In the genomic region with DNA sequence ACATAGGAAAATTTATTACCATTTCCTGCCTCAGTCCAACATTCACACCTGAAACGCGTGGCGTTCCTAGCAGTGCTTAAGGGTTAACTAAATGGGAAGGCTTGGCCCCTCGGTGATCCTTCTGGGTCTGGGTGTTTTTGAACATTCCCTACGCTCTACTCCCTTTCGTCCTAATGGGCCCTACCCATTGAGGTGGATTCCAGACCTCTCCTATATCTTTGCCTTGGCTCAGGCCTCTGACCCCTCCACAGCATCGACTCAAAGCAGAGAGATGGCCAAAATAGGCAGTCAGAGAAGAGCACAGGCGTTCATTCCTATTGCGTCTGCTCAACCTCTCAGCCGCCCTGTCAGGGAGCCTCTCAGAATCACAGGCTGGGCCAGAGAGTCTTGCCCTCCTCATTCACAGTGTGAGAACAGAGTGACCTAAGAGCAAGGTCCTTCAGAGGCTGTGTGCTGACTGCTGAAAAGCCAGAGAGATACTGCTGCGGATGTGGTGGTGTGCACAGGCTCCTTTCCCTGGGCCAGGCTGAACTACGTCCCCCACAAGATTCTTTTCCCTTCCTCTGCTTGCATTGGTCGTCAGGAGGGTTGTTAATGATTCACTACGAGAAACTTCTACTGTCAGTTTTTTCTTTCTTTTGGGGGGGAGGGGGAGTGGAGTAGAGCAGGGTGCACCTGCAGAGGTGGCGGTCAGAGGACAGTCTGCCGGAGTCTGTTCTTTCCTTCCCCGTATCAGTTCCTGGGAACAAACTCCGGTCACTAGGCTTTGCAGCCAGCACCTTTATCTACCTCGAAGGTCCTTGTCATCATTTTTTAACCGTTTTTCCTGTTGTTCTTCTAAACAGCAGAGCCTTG, we compare ENCODE assay signal across 10 mouse cellular contexts. TPM values are rescaled to one million over a fixed set of nuclear protein-coding genes. Genes with fewer than 3 reads are reported as not detected.
DNase-seq lines count a peak whose midpoint lies in the region; ATAC-seq and TF ChIP-seq lines count a peak whose summit lies in the region.
"Had no signal": no experiment of that assay in that cellular context is flagged by ENCODE, and none has a peak within 500 bp of the region (broad histone marks: within the 10 kb centered on the region; RNA-seq: fewer than 3 reads in every experiment).

No protein-coding gene starts in this region.

- H3K4me2 ChIP-seq in intestine, embryonic 16.5 days (ENCODE audit: low read depth, low read length): peak overlapping the region; percentile 17
- no peak overlapping the region for H3K4me2 ChIP-seq in liver, embryonic 14.5 days (ENCODE audit: low read depth)
- H3K4me2 ChIP-seq: neural tube, embryonic 15.5 days had no signal

- 36% methylated on average over 20 of the region's 20 CpGs for WGBS in intestine, embryonic 16.5 days
- WGBS in liver, embryonic 14.5 days (ENCODE audit: insufficient replicate concordance): 55% methylated on average over 20 of the region's 20 CpGs

- no peak for TF ChIP-seq EP300 in liver, embryonic 14.5 days (IDR thresholded peaks at IDR 0.05; ENCODE audit: low read depth)

- H3K36me3 ChIP-seq in intestine, embryonic 16.5 days (ENCODE audit: control insufficient read depth, insufficient read depth, low read length): no peaks in the 10 kb centered on the region
- H3K36me3 ChIP-seq in liver, embryonic 14.5 days (replicated peaks; ENCODE audit: control insufficient read depth, insufficient read depth, low read depth): no peaks in the 10 kb centered on the region
- H3K36me3 ChIP-seq: neural tube, embryonic 15.5 days had no signal

- peak; percentile 47 for DNase-seq in urinary bladder, postnatal 14 days (ENCODE audit: low spot score)
- DNase-seq in urinary bladder, adult 2 months (ENCODE audit: low spot score): no peak
- DNase-seq in liver, embryonic 14.5 days (ENCODE audit: low read depth in 3 of 3, low spot score in 3 of 3): no peak
- DNase-seq in right cerebral cortex, postnatal 36 days (ENCODE audit: low spot score in 2 of 2): no peak
- no peak for DNase-seq in Muller cell, postnatal 12 days (ENCODE audit: inconsistent ontology term)
- no peak for DNase-seq in right cerebral cortex, adult 18-20 months
- DNase-seq in adrenal gland, postnatal 4 days (ENCODE audit: low spot score in 2 of 2): no peak
- DNase-seq: forebrain, postnatal 0 days had no signal

- TF ChIP-seq CTCF in liver, embryonic 14.5 days (IDR thresholded peaks at IDR 0.05; ENCODE audit: low read depth): no peak

- H3K9me3 ChIP-seq in intestine, embryonic 16.5 days (ENCODE audit: control insufficient read depth, low read length): no peaks in the 10 kb centered on the region
- H3K9me3 ChIP-seq in liver, embryonic 14.5 days (ENCODE audit: control insufficient read depth, low read length): no peaks in the 10 kb centered on the region
- H3K9me3 ChIP-seq: neural tube, embryonic 15.5 days had no signal

- no peak overlapping the region for H3K4me3 ChIP-seq in intestine, embryonic 16.5 days (ENCODE audit: low read length)
- no peak overlapping the region for H3K4me3 ChIP-seq in liver, embryonic 14.5 days (ENCODE audit: insufficient read depth in 1 of 2, low read depth in 2 of 2, low read length in 2 of 2)
- H3K4me3 ChIP-seq: neural tube, embryonic 15.5 days had no signal

- H3K27me3 ChIP-seq in intestine, embryonic 16.5 days (replicated peaks; ENCODE audit: control insufficient read depth, insufficient read depth, low read length): no peaks in the 10 kb centered on the region
- H3K27me3 ChIP-seq in liver, embryonic 14.5 days (ENCODE audit: control insufficient read depth, insufficient read depth, low read length): no peaks in the 10 kb centered on the region
- H3K27me3 ChIP-seq: neural tube, embryonic 15.5 days had no signal

- peak; percentile 95 for ATAC-seq in intestine, embryonic 16.5 days
- ATAC-seq in liver, embryonic 14.5 days (ENCODE audit: insufficient read depth): peak; percentile 62
- ATAC-seq: forebrain, postnatal 0 days had no signal

- peak overlapping the region; percentile 90 for H3K27ac ChIP-seq in intestine, embryonic 16.5 days (ENCODE audit: low read length)
- H3K27ac ChIP-seq in liver, embryonic 14.5 days: peak overlapping the region; percentile 35; the same call in 1 of the 2 replicates
- H3K27ac ChIP-seq: neural tube, embryonic 15.5 days had no signal

- H3K4me1 ChIP-seq in intestine, embryonic 16.5 days (ENCODE audit: control insufficient read depth, insufficient read depth, low read length): 0 out of 2 replicates have a peak, but pooled peaks cover 13% of the 10 kb centered on the region
- peaks cover 4 to 22% of the 10 kb centered on the region in 2 experiments; a peak in 3 of 4 replicates for H3K4me1 ChIP-seq in liver, embryonic 14.5 days (replicated peaks; ENCODE audit: control insufficient read depth in 2 of 2, insufficient read depth in 2 of 2, low read length in 1 of 2)

- peak overlapping the region; percentile 30; the same call in 1 of the 2 replicates for H3K9ac ChIP-seq in intestine, embryonic 16.5 days (ENCODE audit: low read depth, low read length)
- H3K9ac ChIP-seq in liver, embryonic 14.5 days (replicated peaks): no peak overlapping the region
- H3K9ac ChIP-seq: forebrain, postnatal 0 days; neural tube, embryonic 15.5 days had no signal

RNA-seq across cellular contexts. Expression of gene Slc16a1, which starts 38.9 kb away (rescaled TPM):
- 24.7 and 25.4 TPM in 2 replicates for polyA plus RNA-seq in urinary bladder, adult 2 months (2012; rRNA removed)
- polyA plus RNA-seq in intestine, embryonic 16.5 days (2015; fragmentation: Nextera tagmentation; extraction: Ambion mirVana): 48.3 and 48.8 TPM in 2 replicates
- 34.1 and 38.6 TPM in 2 replicates for polyA plus RNA-seq in liver, embryonic 14.5 days (2012; rRNA removed)
- 83.8 and 93.9 TPM in 2 replicates for polyA plus RNA-seq in liver, embryonic 14.5 days (2014; fragmentation: Nextera tagmentation; extraction: Ambion mirVana)
- 10 to 100 TPM; 57.6 to 63.5 TPM for total RNA-seq in adrenal gland, postnatal 4 days (2021)
